Mouse (Mus musculus): ENCODE measurements around the gene Krtap10-4. TPM values are rescaled to one million over a fixed set of nuclear protein-coding genes. Genes with fewer than 3 reads are reported as not detected.
"Not testable (repeated sequence)": the region's sequence is repeated elsewhere in the genome, so short reads cannot be mapped to it uniquely, and the experiment has no call there.

Krtap10-4 gene
- polyA plus RNA-seq, 1 experiment = not detected

GRCm38 (mm10) chr10:77811743-77812142, 15.2 kb downstream of the Krtap10-4 start, which contains the start of gene Gm9507:
Gene Gm9507, minus strand, starts transcription at chr10:77811843.
- Histone ChIP-seq H3K4me3 (ENCODE audit: insufficient read depth, low read depth, low read length) (no peak within 1 kb of the TSS), H3K27ac (replicated peaks; ENCODE audit: low read depth, low read length) (no peak within 1 kb of the TSS), H3K4me1 (ENCODE audit: control insufficient read depth, insufficient read depth, insufficient read length, low read length) (no peaks in the 10 kb centered on the region)

DNA sequence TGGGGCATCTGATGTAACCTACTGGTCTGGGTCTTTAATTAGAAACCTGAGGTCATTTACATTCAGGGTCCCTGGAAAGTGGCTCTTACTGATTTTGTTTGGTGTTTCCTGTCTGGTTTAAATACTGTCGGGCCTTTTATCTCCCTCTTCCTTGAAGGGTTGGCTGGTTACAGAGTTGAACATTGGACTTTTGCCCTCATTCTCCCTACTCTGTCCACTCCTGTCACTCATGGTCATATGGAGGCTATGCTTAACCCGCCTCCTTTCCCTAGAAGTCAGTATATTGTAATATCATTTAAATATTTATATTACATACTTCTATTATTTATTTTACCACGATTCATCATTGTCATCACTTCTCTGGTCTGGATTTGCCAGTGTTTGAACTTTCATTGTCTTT, 22.8 kb downstream of the Krtap10-4 start:
- Histone ChIP-seq H3K4me1 (ENCODE audit: control insufficient read depth, insufficient read depth, insufficient read length, low read length) (no peaks in the 10 kb centered on the region), H3K4me3 (ENCODE audit: insufficient read depth, low read depth, low read length) (no peak overlapping the region), H3K27ac (replicated peaks; ENCODE audit: low read depth, low read length) (no peak overlapping the region)

- H3K4me1 ChIP-seq (ENCODE audit: control insufficient read depth, insufficient read depth, insufficient read length, low read length) = no peaks in the 10 kb centered on the region
- H3K4me3 ChIP-seq (ENCODE audit: insufficient read depth, low read depth, low read length) = no peak within 1 kb of the TSS
- no peak within 1 kb of the TSS for H3K27ac ChIP-seq (replicated peaks; ENCODE audit: low read depth, low read length)
These were observed 27.9 kb downstream of the Krtap10-4 start, which contains the start of gene Gm19668 for GRCm38 (mm10) chr10:77798921-77799508. Gene Gm19668, minus strand, starts transcription at chr10:77799133.

GRCm38 (mm10) chr10:77798164-77798920, 28.6 kb downstream of the Krtap10-4 start:
- H3K27ac ChIP-seq (replicated peaks; ENCODE audit: low read depth, low read length); H3K4me3 ChIP-seq (ENCODE audit: insufficient read depth, low read depth, low read length); H3K4me1 ChIP-seq (ENCODE audit: control insufficient read depth, insufficient read depth, insufficient read length, low read length): not testable (repeated sequence)

GRCm38 (mm10) chr10:77797677-77798076, 29.2 kb downstream of the Krtap10-4 start:
- Histone ChIP-seq H3K27ac (replicated peaks; ENCODE audit: low read depth, low read length) (no peak overlapping the region), H3K4me3 (ENCODE audit: insufficient read depth, low read depth, low read length) (no peak overlapping the region), H3K4me1 (ENCODE audit: control insufficient read depth, insufficient read depth, insufficient read length, low read length) (no peaks in the 10 kb centered on the region)

DNA sequence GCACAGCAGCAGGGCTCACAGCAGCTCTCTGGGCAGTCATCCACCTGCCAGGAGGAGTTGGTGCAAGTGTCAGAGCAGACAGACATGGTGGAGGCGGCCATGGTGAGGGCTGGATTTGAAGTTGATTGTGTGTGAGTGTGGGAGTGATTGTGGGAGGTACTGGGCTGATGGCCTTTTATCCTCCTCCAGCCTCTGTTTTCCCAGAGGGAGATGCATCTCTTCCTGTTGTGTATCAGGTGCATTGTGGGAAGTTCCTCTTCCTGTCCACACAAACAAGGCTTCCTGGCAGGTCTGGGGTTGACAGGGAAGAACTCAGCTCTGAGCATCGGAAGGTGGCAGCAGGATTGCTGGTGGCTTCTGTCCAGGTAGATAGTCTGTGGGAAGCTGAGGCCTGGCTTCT, 31.9 kb downstream of the Krtap10-4 start, which contains the start of gene Gm9639:
Gene Gm9639, minus strand, starts transcription at position 101 of the 400 bp plus-strand sequence.
- Histone ChIP-seq H3K4me1 (ENCODE audit: control insufficient read depth, insufficient read depth, insufficient read length, low read length) (no peaks in the 10 kb centered on the region), H3K4me3 (ENCODE audit: insufficient read depth, low read depth, low read length) (no peak within 1 kb of the TSS), H3K27ac (replicated peaks; ENCODE audit: low read depth, low read length) (no peak within 1 kb of the TSS)

GRCm38 (mm10) chr10:77788621-77789020, 38.3 kb downstream of the Krtap10-4 start:
- no peak overlapping the region for H3K4me3 ChIP-seq (ENCODE audit: insufficient read depth, low read depth, low read length)
- no peaks in the 10 kb centered on the region for H3K4me1 ChIP-seq (ENCODE audit: control insufficient read depth, insufficient read depth, insufficient read length, low read length)
- H3K27ac ChIP-seq (replicated peaks; ENCODE audit: low read depth, low read length) = no peak overlapping the region

- H3K4me1 ChIP-seq (ENCODE audit: control insufficient read depth, insufficient read depth, insufficient read length, low read length); H3K27ac ChIP-seq (replicated peaks; ENCODE audit: low read depth, low read length); H3K4me3 ChIP-seq (ENCODE audit: insufficient read depth, low read depth, low read length): not testable (repeated sequence)
These were observed 39.0 kb downstream of the Krtap10-4 start, which contains the start of gene Gm7137 for GRCm38 (mm10) chr10:77787876-77788275. Gene Gm7137, minus strand, starts transcription at chr10:77788200.

GRCm38 (mm10) chr10:77783396-77783795, 43.5 kb downstream of the Krtap10-4 start:
- H3K27ac ChIP-seq (replicated peaks; ENCODE audit: low read depth, low read length); H3K4me1 ChIP-seq (ENCODE audit: control insufficient read depth, insufficient read depth, insufficient read length, low read length); H3K4me3 ChIP-seq (ENCODE audit: insufficient read depth, low read depth, low read length): not testable (repeated sequence)

GRCm38 (mm10) chr10:77782442-77782841, 44.5 kb downstream of the Krtap10-4 start, which contains the start of gene Gm3250:
Gene Gm3250, minus strand, starts transcription at chr10:77782542.
- not testable (repeated sequence) for H3K27ac ChIP-seq (replicated peaks; ENCODE audit: low read depth, low read length); H3K4me1 ChIP-seq (ENCODE audit: control insufficient read depth, insufficient read depth, insufficient read length, low read length); H3K4me3 ChIP-seq (ENCODE audit: insufficient read depth, low read depth, low read length)

DNA sequence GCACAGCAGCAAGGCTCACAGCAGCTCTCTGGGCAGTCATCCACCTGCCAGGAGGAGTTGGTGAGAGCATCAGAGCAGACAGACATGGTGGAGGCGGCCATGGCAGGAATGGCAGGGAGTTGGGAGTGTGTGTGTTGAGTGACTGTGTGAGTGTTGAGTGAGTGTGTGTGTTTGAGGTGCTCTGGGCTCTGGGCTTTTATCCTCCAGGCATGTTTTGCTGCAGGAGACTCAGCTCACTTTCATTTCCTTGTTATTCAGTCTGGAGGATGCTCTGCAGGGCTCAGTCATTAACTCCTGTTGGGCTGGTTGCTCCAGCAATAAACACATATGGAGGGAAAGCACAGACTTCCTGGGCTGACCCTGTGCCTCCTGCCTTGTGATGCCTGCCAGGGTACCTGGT, 50.1 kb downstream of the Krtap10-4 start, which contains the start of gene Gm7138:
Gene Gm7138, minus strand, starts transcription at position 101 of the 400 bp plus-strand sequence.
- not testable (repeated sequence) for H3K4me3 ChIP-seq (ENCODE audit: insufficient read depth, low read depth, low read length); H3K4me1 ChIP-seq (ENCODE audit: control insufficient read depth, insufficient read depth, insufficient read length, low read length); H3K27ac ChIP-seq (replicated peaks; ENCODE audit: low read depth, low read length)

Other genes starting within 250 kb of the Krtap10-4 start
- 88.8 and 92.4 TPM in 2 replicates for gene Pttg1ip, start 245.4 kb downstream of the Krtap10-4 start, polyA plus RNA-seq (2012; ENCODE audit: insufficient read depth, insufficient read length, missing spikeins)
- gene Sumo3, start 221.0 kb downstream of the Krtap10-4 start, polyA plus RNA-seq (2012; ENCODE audit: insufficient read depth, insufficient read length, missing spikeins) = 58.1 and 84.9 TPM in 2 replicates
- 16.0 and 45.5 TPM in 2 replicates for gene Gm49325, start 220.9 kb downstream of the Krtap10-4 start, polyA plus RNA-seq (2012; ENCODE audit: insufficient read depth, insufficient read length, missing spikeins)
- 23.3 and 26.1 TPM in 2 replicates for gene Ube2g2, start 204.8 kb downstream of the Krtap10-4 start, polyA plus RNA-seq (2012; ENCODE audit: insufficient read depth, insufficient read length, missing spikeins)
- not detected in 2 replicates for gene Tspear, start 140.5 kb downstream of the Krtap10-4 start, polyA plus RNA-seq (2012; ENCODE audit: insufficient read depth, insufficient read length, missing spikeins)
- not detected in 2 replicates for gene Gm19402, start 136.3 kb downstream of the Krtap10-4 start, polyA plus RNA-seq (2012; ENCODE audit: insufficient read depth, insufficient read length, missing spikeins)
- gene Gm9508, start 129.9 kb downstream of the Krtap10-4 start, polyA plus RNA-seq (2012; ENCODE audit: insufficient read depth, insufficient read length, missing spikeins) = not detected in 2 replicates
- not detected in 2 replicates for gene Gm10272, start 120.5 kb downstream of the Krtap10-4 start, polyA plus RNA-seq (2012; ENCODE audit: insufficient read depth, insufficient read length, missing spikeins)
- gene Gm10024, start 115.6 kb downstream of the Krtap10-4 start, polyA plus RNA-seq (2012; ENCODE audit: insufficient read depth, insufficient read length, missing spikeins) = not detected in 2 replicates
- gene Gm10142, start 111.3 kb downstream of the Krtap10-4 start, polyA plus RNA-seq (2012; ENCODE audit: insufficient read depth, insufficient read length, missing spikeins) = not detected in 2 replicates
- not detected in 2 replicates for gene Krtap12-1, start 106.5 kb downstream of the Krtap10-4 start, polyA plus RNA-seq (2012; ENCODE audit: insufficient read depth, insufficient read length, missing spikeins)
- not detected in 2 replicates for gene Gm10100, start 100.6 kb downstream of the Krtap10-4 start, polyA plus RNA-seq (2012; ENCODE audit: insufficient read depth, insufficient read length, missing spikeins)
- not detected in 2 replicates for gene Gm18596, start 84.5 kb downstream of the Krtap10-4 start, polyA plus RNA-seq (2012; ENCODE audit: insufficient read depth, insufficient read length, missing spikeins)
- not detected in 2 replicates for gene Gm9736, start 75.7 kb downstream of the Krtap10-4 start, polyA plus RNA-seq (2012; ENCODE audit: insufficient read depth, insufficient read length, missing spikeins)
- gene Gm3233, start 67.4 kb downstream of the Krtap10-4 start, polyA plus RNA-seq (2012; ENCODE audit: insufficient read depth, insufficient read length, missing spikeins) = not detected in 2 replicates
- gene Gm3238, start 55.8 kb downstream of the Krtap10-4 start, polyA plus RNA-seq (2012; ENCODE audit: insufficient read depth, insufficient read length, missing spikeins) = not detected in 2 replicates
- not detected in 2 replicates for gene Gm7138, start 50.2 kb downstream of the Krtap10-4 start, polyA plus RNA-seq (2012; ENCODE audit: insufficient read depth, insufficient read length, missing spikeins)
- not detected in 2 replicates for gene Gm3250, start 44.6 kb downstream of the Krtap10-4 start, polyA plus RNA-seq (2012; ENCODE audit: insufficient read depth, insufficient read length, missing spikeins)
- not detected in 2 replicates for gene Gm7137, start 38.9 kb downstream of the Krtap10-4 start, polyA plus RNA-seq (2012; ENCODE audit: insufficient read depth, insufficient read length, missing spikeins)
- gene Gm9639, start 32.0 kb downstream of the Krtap10-4 start, polyA plus RNA-seq (2012; ENCODE audit: insufficient read depth, insufficient read length, missing spikeins) = not detected in 2 replicates
- not detected in 2 replicates for gene Gm19668, start 28.0 kb downstream of the Krtap10-4 start, polyA plus RNA-seq (2012; ENCODE audit: insufficient read depth, insufficient read length, missing spikeins)
- gene Gm9507, start 15.3 kb downstream of the Krtap10-4 start, polyA plus RNA-seq (2012; ENCODE audit: insufficient read depth, insufficient read length, missing spikeins) = not detected in 2 replicates
- not detected in 2 replicates for gene Gm2696, start 12.4 kb downstream of the Krtap10-4 start, polyA plus RNA-seq (2012; ENCODE audit: insufficient read depth, insufficient read length, missing spikeins)
- gene Krtap10-10, start 8.9 kb upstream of the Krtap10-4 start, polyA plus RNA-seq (2012; ENCODE audit: insufficient read depth, insufficient read length, missing spikeins) = not detected in 2 replicates
- not detected in 2 replicates for gene Gm36176, start 19.7 kb upstream of the Krtap10-4 start, polyA plus RNA-seq (2012; ENCODE audit: insufficient read depth, insufficient read length, missing spikeins)
- not detected in 2 replicates for gene Gm10318, start 25.8 kb upstream of the Krtap10-4 start, polyA plus RNA-seq (2012; ENCODE audit: insufficient read depth, insufficient read length, missing spikeins)
- not detected in 2 replicates for gene Gm3285, start 34.9 kb upstream of the Krtap10-4 start, polyA plus RNA-seq (2012; ENCODE audit: insufficient read depth, insufficient read length, missing spikeins)
- gene Lrrc3, start 75.4 kb upstream of the Krtap10-4 start, polyA plus RNA-seq (2012; ENCODE audit: insufficient read depth, insufficient read length, missing spikeins) = 0.33 TPM in 1 of 2 replicates, not detected in the other
- 0.63 TPM in 1 of 2 replicates, not detected in the other for gene Trpm2, start 143.5 kb upstream of the Krtap10-4 start, polyA plus RNA-seq (2012; ENCODE audit: insufficient read depth, insufficient read length, missing spikeins)
- gene 1810043G02Rik, start 151.4 kb upstream of the Krtap10-4 start, polyA plus RNA-seq (2012; ENCODE audit: insufficient read depth, insufficient read length, missing spikeins) = 16.0 and 16.4 TPM in 2 replicates
- 326 and 453 TPM in 2 replicates for gene Pfkl, start 183.0 kb upstream of the Krtap10-4 start, polyA plus RNA-seq (2012; ENCODE audit: insufficient read depth, insufficient read length, missing spikeins)
- 2.3 and 2.7 TPM in 2 replicates for gene Dnmt3l, start 214.9 kb upstream of the Krtap10-4 start, polyA plus RNA-seq (2012; ENCODE audit: insufficient read depth, insufficient read length, missing spikeins)
- not detected in 2 replicates for gene Aire, start 216.5 kb upstream of the Krtap10-4 start, polyA plus RNA-seq (2012; ENCODE audit: insufficient read depth, insufficient read length, missing spikeins)
- gene Icosl, start 242.2 kb upstream of the Krtap10-4 start, polyA plus RNA-seq (2012; ENCODE audit: insufficient read depth, insufficient read length, missing spikeins) = 1.1 and 1.3 TPM in 2 replicates

Data from brown adipose tissue, adult 24 weeks (tissue).